Mouse (Mus musculus) kidney, adult 2 months (tissue): Measurements from ENCODE around the gene Nop2.
"Not testable (repeated sequence)": the region's sequence is repeated elsewhere in the genome, so short reads cannot be mapped to it uniquely, and the experiment has no call there.

Experiments
- CTCF ChIP-seq: fragments of 200-500 bp; conservative IDR thresholded peaks from 2 replicates; pipeline ENCODE4 v1.5.1; 2011; ENCODE audit warnings: low read depth, mild to moderate bottlenecking, control low read depth, low read length, moderate library complexity, mixed read lengths; ENCODE audit not compliant: insufficient read depth, insufficient read length
- POLR2A ChIP-seq: fragments of 200-500 bp; IDR thresholded peaks from one replicate; pipeline ENCODE4 v1.6.1; 2011; ENCODE audit warnings: low read depth, low read length, control low read depth

- not testable (repeated sequence) for TF ChIP-seq CTCF, POLR2A
These were observed 31.1 kb downstream of the Nop2 start for GRCm38 (mm10) chr6:125162615-125163305.
